ENCODE assay signal across 13 mouse cellular contexts in genomic region chr17:48700591-48700990, GRCm38 (mm10).
DNase-seq lines count a peak whose midpoint lies in the region; ATAC-seq and TF ChIP-seq lines count a peak whose summit lies in the region.
"Had no signal": no experiment of that assay in that cellular context is flagged by ENCODE, and none has a peak within 500 bp of the region (broad histone marks: within the 10 kb centered on the region; RNA-seq: fewer than 3 reads in every experiment).

No protein-coding gene starts in this region.

- ATAC-seq in forebrain, embryonic 11.5 days (replicated peaks; ENCODE audit: low FRiP score) = no peak
- ATAC-seq in forebrain, embryonic 13.5 days = no peak
- ATAC-seq in embryonic facial prominence, embryonic 15.5 days (ENCODE audit: insufficient number of reproducible peaks, low FRiP score, low TSS enrichment, low read depth) = 0 out of 2 replicates have a peak, but pooled peaks have one; percentile 27

- no peaks in the 10 kb centered on the region for H3K4me1 ChIP-seq in forebrain, embryonic 11.5 days (replicated peaks; ENCODE audit: control insufficient read depth, insufficient read depth, low read length)
- H3K4me1 ChIP-seq in forebrain, embryonic 13.5 days = no peaks in the 10 kb centered on the region
- H3K4me1 ChIP-seq in ES-E14 (ENCODE audit: control insufficient read depth in 2 of 2, insufficient read depth in 2 of 2, low read length in 2 of 2, poor library complexity in 1 of 2) = no peaks in the 10 kb centered on the region
- H3K4me1 ChIP-seq in embryonic facial prominence, embryonic 15.5 days = no peaks in the 10 kb centered on the region
- H3K4me1 ChIP-seq: hindbrain, embryonic 15.5 days; limb, embryonic 12.5 days; megakaryocyte, embryonic 14.5 days; stomach, embryonic 15.5 days had no signal

- H3K9ac ChIP-seq in forebrain, embryonic 11.5 days (ENCODE audit: low read length) = no peak overlapping the region
- no peak overlapping the region for H3K9ac ChIP-seq in forebrain, embryonic 13.5 days
- no peak overlapping the region for H3K9ac ChIP-seq in ES-E14 (ENCODE audit: insufficient read depth, low read depth, low read length, poor library complexity, severe bottlenecking)
- H3K9ac ChIP-seq in embryonic facial prominence, embryonic 15.5 days = no peak overlapping the region
- H3K9ac ChIP-seq: hindbrain, embryonic 15.5 days; limb, embryonic 12.5 days; stomach, embryonic 15.5 days had no signal

- peak; percentile 58 for DNase-seq in forebrain, embryonic 11.5 days (ENCODE audit: low spot score)
- no peak for DNase-seq in left cerebral cortex, adult 2 months (ENCODE audit: extremely low spot score in 1 of 2, low spot score in 2 of 2)
- no peak for DNase-seq in left cerebral cortex, adult 18-20 months (ENCODE audit: low spot score in 2 of 2)
- DNase-seq in ES-E14 (ENCODE audit: low read depth, low spot score) = peak; percentile 62
- DNase-seq in cerebellum, adult 9-11 months = no peak
- DNase-seq in gastrocnemius, adult 18-20 months (ENCODE audit: low spot score) = no peak
- DNase-seq: adrenal gland, adult 8-10 months had no signal

- no peaks in the 10 kb centered on the region for H3K27me3 ChIP-seq in forebrain, embryonic 11.5 days (ENCODE audit: control insufficient read depth, insufficient read depth, low read length)
- H3K27me3 ChIP-seq in forebrain, embryonic 13.5 days = no peaks in the 10 kb centered on the region
- no peaks in the 10 kb centered on the region for H3K27me3 ChIP-seq in embryonic facial prominence, embryonic 15.5 days
- H3K27me3 ChIP-seq: hindbrain, embryonic 15.5 days; limb, embryonic 12.5 days; megakaryocyte, embryonic 14.5 days; stomach, embryonic 15.5 days had no signal

- H3K4me3 ChIP-seq in forebrain, embryonic 11.5 days (ENCODE audit: low read depth, low read length) = no peak overlapping the region
- H3K4me3 ChIP-seq in forebrain, embryonic 13.5 days = no peak overlapping the region
- H3K4me3 ChIP-seq in left cerebral cortex, adult 2 months = no peak overlapping the region
- H3K4me3 ChIP-seq in ES-E14 (ENCODE audit: insufficient read depth in 1 of 2, low read depth in 1 of 2, low read length in 2 of 2, poor library complexity in 1 of 2, severe bottlenecking in 1 of 2) = no peak overlapping the region
- no peak overlapping the region for H3K4me3 ChIP-seq in embryonic facial prominence, embryonic 15.5 days (replicated peaks)
- H3K4me3 ChIP-seq: hindbrain, embryonic 15.5 days; limb, embryonic 12.5 days; megakaryocyte, embryonic 14.5 days; stomach, embryonic 15.5 days had no signal

- in situ Hi-C loops in ES-E14 (cut with MboI; ENCODE audit: low sequenced_read_pairs in 2 of 2, unreplicated experiment in 2 of 2) = no loop called here

- no peak overlapping the region for H3K27ac ChIP-seq in forebrain, embryonic 11.5 days (ENCODE audit: low read depth, low read length)
- H3K27ac ChIP-seq in forebrain, embryonic 13.5 days = no peak overlapping the region
- no peak overlapping the region for H3K27ac ChIP-seq in left cerebral cortex, adult 2 months
- no peak overlapping the region for H3K27ac ChIP-seq in ES-E14 (ENCODE audit: insufficient read depth, low read depth, low read length, poor library complexity, severe bottlenecking)
- no peak overlapping the region for H3K27ac ChIP-seq in embryonic facial prominence, embryonic 15.5 days (replicated peaks)
- H3K27ac ChIP-seq: hindbrain, embryonic 15.5 days; limb, embryonic 12.5 days; stomach, embryonic 15.5 days had no signal

- no peak overlapping the region for H3K4me2 ChIP-seq in forebrain, embryonic 11.5 days (ENCODE audit: low read depth, low read length, severe bottlenecking)
- no peak overlapping the region for H3K4me2 ChIP-seq in forebrain, embryonic 13.5 days
- no peak overlapping the region for H3K4me2 ChIP-seq in embryonic facial prominence, embryonic 15.5 days (replicated peaks)
- H3K4me2 ChIP-seq: hindbrain, embryonic 15.5 days; limb, embryonic 12.5 days; stomach, embryonic 15.5 days had no signal

- intact Hi-C loops in left cerebral cortex, adult 2 months (cut with DNase I) = no loop called here

- no peaks in the 10 kb centered on the region; the same call in 1 of the 2 replicates for H3K9me3 ChIP-seq in forebrain, embryonic 11.5 days (ENCODE audit: control insufficient read depth, low read length)
- H3K9me3 ChIP-seq in forebrain, embryonic 13.5 days (replicated peaks) = peaks cover 9% of the 10 kb centered on the region; the same call in 1 of the 2 replicates
- H3K9me3 ChIP-seq in ES-E14 (ENCODE audit: control insufficient read depth, insufficient read depth, low read depth, low read length) = no peaks in the 10 kb centered on the region
- H3K9me3 ChIP-seq in embryonic facial prominence, embryonic 15.5 days (replicated peaks) = no peaks in the 10 kb centered on the region
- H3K9me3 ChIP-seq: stomach, embryonic 15.5 days had no signal

- WGBS in forebrain, embryonic 11.5 days = 31% methylated on average over 10 of the region's 10 CpGs
- 43% methylated on average over 10 of the region's 10 CpGs for WGBS in forebrain, embryonic 13.5 days
- 28% methylated on average over 10 of the region's 10 CpGs for WGBS in embryonic facial prominence, embryonic 15.5 days

- peak; percentile 8 for TF ChIP-seq CTCF in left cerebral cortex, adult 2 months (IDR thresholded peaks at IDR 0.05)

- H3K36me3 ChIP-seq in forebrain, embryonic 11.5 days (ENCODE audit: control insufficient read depth, insufficient read depth, low read length) = no peaks in the 10 kb centered on the region
- no peaks in the 10 kb centered on the region for H3K36me3 ChIP-seq in forebrain, embryonic 13.5 days (ENCODE audit: poor library complexity, severe bottlenecking)
- H3K36me3 ChIP-seq in ES-E14 (ENCODE audit: control insufficient read depth, insufficient read depth, low read length, poor library complexity, severe bottlenecking) = no peaks in the 10 kb centered on the region
- no peaks in the 10 kb centered on the region for H3K36me3 ChIP-seq in embryonic facial prominence, embryonic 15.5 days
- H3K36me3 ChIP-seq: hindbrain, embryonic 15.5 days; limb, embryonic 12.5 days; stomach, embryonic 15.5 days had no signal

TF ChIP-seq in ES-E14, 5 proteins besides CTCF, POLR2A, EP300 and RAD21:
- no peak for TF ChIP-seq ZNF384 (IDR thresholded peaks at IDR 0.05; ENCODE audit: low read depth, low read length)
- TF ChIP-seq MAFK (IDR thresholded peaks at IDR 0.05; ENCODE audit: insufficient read depth, low read depth, low read length) = no peak
- TF ChIP-seq HCFC1 (IDR thresholded peaks at IDR 0.05; ENCODE audit: borderline replicate concordance, insufficient read depth, low read length) = no peak
- 0 out of 2 replicates have a peak, but pooled peaks have one; percentile 30 for TF ChIP-seq ZC3H11A (IDR thresholded peaks at IDR 0.05; ENCODE audit: borderline replicate concordance, low read depth, low read length)
- TF ChIP-seq CHD2 (IDR thresholded peaks at IDR 0.05; ENCODE audit: low read depth, low read length) = no peak

Comparison
In these comparisons a context has a peak if more than half of its experiments do, and no peak if none do; other contexts are left out.
1. DNase-seq: peak in forebrain, embryonic 11.5 days (single experiment) and ES-E14 (single experiment); none in left cerebral cortex, adult 2 months (0 of 2), left cerebral cortex, adult 18-20 months (0 of 2), cerebellum, adult 9-11 months (single experiment) and gastrocnemius, adult 18-20 months (single experiment).